ENCODE assay signal across 9 mouse cellular contexts in the genomic region with DNA sequence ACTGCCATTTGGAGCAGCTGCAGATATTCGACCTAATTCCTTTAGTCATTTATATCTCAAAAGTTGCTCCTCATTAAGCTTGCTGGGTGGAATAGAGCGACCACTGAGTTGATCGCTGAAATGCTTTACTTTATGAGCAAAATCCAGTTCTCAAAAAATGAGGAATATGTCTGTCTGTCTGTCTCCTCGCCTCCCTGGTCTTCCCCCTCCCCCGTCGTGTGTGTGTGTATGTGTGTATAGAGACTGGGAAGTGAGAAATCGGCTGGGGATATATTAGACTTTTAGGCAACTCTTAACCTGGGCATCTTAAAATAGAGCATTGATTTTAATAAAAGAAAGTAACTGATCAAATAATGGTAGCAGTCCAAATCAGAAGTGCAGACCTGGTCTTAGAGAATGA. TPM values are rescaled to one million over a fixed set of nuclear protein-coding genes. Genes with fewer than 3 reads are reported as not detected.
DNase-seq lines count a peak whose midpoint lies in the region; ATAC-seq and TF ChIP-seq lines count a peak whose summit lies in the region.
"Had no signal": no experiment of that assay in that cellular context is flagged by ENCODE, and none has a peak within 500 bp of the region (broad histone marks: within the 10 kb centered on the region; RNA-seq: fewer than 3 reads in every experiment).

No protein-coding gene starts in this region.

- ATAC-seq in forebrain, embryonic 13.5 days, result no peak
- ATAC-seq in liver, embryonic 13.5 days (ENCODE audit: low read depth), result no peak
- no peak for ATAC-seq in inflammation-experienced regulatory T-cells, adult 6 months

- H3K27ac ChIP-seq in gastrocnemius, adult 2 months, result peak overlapping the region; percentile 88
- peak overlapping the region; percentile 63 for H3K27ac ChIP-seq in forebrain, embryonic 13.5 days
- peak overlapping the region; percentile 71 for H3K27ac ChIP-seq in liver, embryonic 13.5 days

- intact Hi-C loops in gastrocnemius, adult 2 months (cut with DNase I), result no loop called here
- intact Hi-C loops in gastrocnemius, postnatal 36 days (cut with DNase I), result loop anchor here (5.0 kb wide), 1 partner anchor 92 kb away; a partner anchor contains a TSS
- intact Hi-C loops in left cerebral cortex, postnatal 36 days (cut with DNase I), result no loop called here

- peak overlapping the region; percentile 75 for H3K9ac ChIP-seq in forebrain, embryonic 13.5 days
- peak overlapping the region; percentile 75 for H3K9ac ChIP-seq in liver, embryonic 13.5 days

- TF ChIP-seq CTCF in gastrocnemius, adult 2 months (IDR thresholded peaks at IDR 0.05), result no peak
- no peak for TF ChIP-seq CTCF in C2C12 (IDR thresholded peaks at IDR 0.05; ENCODE audit: control insufficient read depth, insufficient read depth, insufficient read length)

- H3K27me3 ChIP-seq in C2C12 (ENCODE audit: control insufficient read depth, insufficient read depth, insufficient read length), result no peaks in the 10 kb centered on the region
- H3K27me3 ChIP-seq in forebrain, embryonic 13.5 days, result no peaks in the 10 kb centered on the region
- H3K27me3 ChIP-seq in liver, embryonic 13.5 days, result no peaks in the 10 kb centered on the region

- peaks cover 14% of the 10 kb centered on the region for H3K79me2 ChIP-seq in C2C12 (ENCODE audit: control insufficient read depth, insufficient read depth)

- peak overlapping the region; percentile 83 for H3K4me2 ChIP-seq in forebrain, embryonic 13.5 days
- peak overlapping the region; percentile 84 for H3K4me2 ChIP-seq in liver, embryonic 13.5 days

- H3K4me1 ChIP-seq in forebrain, embryonic 13.5 days, result peaks cover 22% of the 10 kb centered on the region
- peaks cover 40% of the 10 kb centered on the region for H3K4me1 ChIP-seq in liver, embryonic 13.5 days (replicated peaks)

- H3ac ChIP-seq in C2C12 (ENCODE audit: control insufficient read depth, insufficient read length, low read depth), result peak overlapping the region; percentile 70

- peak overlapping the region; percentile 88 for H3K4me3 ChIP-seq in gastrocnemius, adult 2 months
- H3K4me3 ChIP-seq in C2C12 (ENCODE audit: insufficient read depth, poor library complexity, severe bottlenecking), result peak overlapping the region; percentile 48
- H3K4me3 ChIP-seq in forebrain, embryonic 13.5 days, result peak overlapping the region; percentile 78
- H3K4me3 ChIP-seq in liver, embryonic 13.5 days (replicated peaks), result peak overlapping the region; percentile 75

- H3K36me3 ChIP-seq in C2C12 (ENCODE audit: control insufficient read depth, insufficient read depth), result peaks cover 39% of the 10 kb centered on the region
- H3K36me3 ChIP-seq in forebrain, embryonic 13.5 days (ENCODE audit: poor library complexity, severe bottlenecking), result peaks cover 52% of the 10 kb centered on the region
- H3K36me3 ChIP-seq in liver, embryonic 13.5 days, result peaks cover 52% of the 10 kb centered on the region

- no peaks in the 10 kb centered on the region for H3K9me3 ChIP-seq in forebrain, embryonic 13.5 days (replicated peaks)
- H3K9me3 ChIP-seq in liver, embryonic 13.5 days (replicated peaks), result no peaks in the 10 kb centered on the region

- no peak for DNase-seq in gastrocnemius, adult 2 months
- no peak for DNase-seq in gastrocnemius, postnatal 36 days
- no peak for DNase-seq in liver, embryonic 13.5 days
- DNase-seq in layer of hippocampus, postnatal 14 days (ENCODE audit: low spot score in 2 of 2), result no peak
- DNase-seq in left cerebral cortex, postnatal 36 days (ENCODE audit: low spot score in 2 of 2), result no peak

- WGBS in forebrain, embryonic 13.5 days, result 18% methylated on average over 7 of the region's 7 CpGs
- 9% methylated on average over 7 of the region's 7 CpGs for WGBS in liver, embryonic 13.5 days (ENCODE audit: insufficient replicate concordance)

- H3K79me3 ChIP-seq in C2C12 (ENCODE audit: low read depth), result peaks cover 7% of the 10 kb centered on the region

TF ChIP-seq in C2C12, 6 proteins besides CTCF, POLR2A, EP300 and RAD21:
- TF ChIP-seq USF1 (IDR thresholded peaks at IDR 0.05; ENCODE audit: low read depth), result no peak
- TF ChIP-seq MAX (IDR thresholded peaks at IDR 0.05), result no peak
- no peak for TF ChIP-seq MYOG (IDR thresholded peaks at IDR 0.05; ENCODE audit: control insufficient read depth, extremely low read depth, insufficient read length)
- no peak for TF ChIP-seq MYOD1 (IDR thresholded peaks at IDR 0.05; ENCODE audit: control insufficient read depth, insufficient read length, low read depth)
- TF ChIP-seq FOSL1 (IDR thresholded peaks at IDR 0.05; ENCODE audit: insufficient read depth, low read length, poor library complexity, severe bottlenecking), result no peak
- no peak for TF ChIP-seq CEBPB (IDR thresholded peaks at IDR 0.05; ENCODE audit: low read depth)

RNA-seq across cellular contexts. Expression of a gene that starts 0.7 kb away (rescaled TPM):
- total RNA-seq in gastrocnemius, adult 2 months (2021), result 10 to 100 TPM; 26.8 to 28.3 TPM
- 10 to 100 TPM; 26.4 to 31.1 TPM for total RNA-seq in gastrocnemius, postnatal 36 days (2021)
- polyA plus RNA-seq in C2C12 (2012; fragmentation: generic; extraction: Trizol), result 23.6 TPM
- 190 and 200 TPM in 2 replicates for polyA plus RNA-seq in forebrain, embryonic 13.5 days (2015; fragmentation: Nextera tagmentation; extraction: Ambion mirVana)
- polyA plus RNA-seq in liver, embryonic 13.5 days (2015; fragmentation: Nextera tagmentation; extraction: Ambion mirVana), result 28.6 and 31.8 TPM in 2 replicates
- 10 to 100 TPM; 62.5 to 62.6 TPM for total RNA-seq in layer of hippocampus, postnatal 14 days (2021)
- 10 to 100 TPM; 39.9 to 61.7 (median 46.2) TPM for polyA plus RNA-seq in inflammation-experienced regulatory T-cells, adult 6 months (2017; shearing (Covaris generic))
- 10 to 100 TPM; 55.2 to 63.9 TPM for total RNA-seq in left cerebral cortex, postnatal 36 days (2021)

RNA-seq across cellular contexts. Expression of a gene that starts 9.3 kb away (rescaled TPM):
- total RNA-seq in gastrocnemius, adult 2 months (2021), result 1 to 10 TPM; 2.4 to 4.5 TPM
- total RNA-seq in gastrocnemius, postnatal 36 days (2021), result 1 to 10 TPM; 2.5 to 2.7 TPM
- 0.91 TPM for polyA plus RNA-seq in C2C12 (2012; fragmentation: generic; extraction: Trizol)
- 19.1 and 20.9 TPM in 2 replicates for polyA plus RNA-seq in forebrain, embryonic 13.5 days (2015; fragmentation: Nextera tagmentation; extraction: Ambion mirVana)
- 1.6 and 2.2 TPM in 2 replicates for polyA plus RNA-seq in liver, embryonic 13.5 days (2015; fragmentation: Nextera tagmentation; extraction: Ambion mirVana)
- 1 to 10 TPM; 6.2 to 8.1 TPM for total RNA-seq in layer of hippocampus, postnatal 14 days (2021)
- 10 to 100 TPM in 2 of 3 experiments, 1 to 10 TPM in 1; 5.6 to 23.2 (median 17.7) TPM for polyA plus RNA-seq in inflammation-experienced regulatory T-cells, adult 6 months (2017; shearing (Covaris generic))
- total RNA-seq in left cerebral cortex, postnatal 36 days (2021), result 10 to 100 TPM in 1 of 2 experiments, 1 to 10 TPM in 1; 8.3 to 13.4 TPM

RNA-seq across cellular contexts. Expression of a gene that starts 27.5 kb away (rescaled TPM):
- not detected for total RNA-seq in gastrocnemius, adult 2 months (2021)
- not detected for total RNA-seq in gastrocnemius, postnatal 36 days (2021)
- not detected for polyA plus RNA-seq in C2C12 (2012; fragmentation: generic; extraction: Trizol)
- polyA plus RNA-seq in forebrain, embryonic 13.5 days (2015; fragmentation: Nextera tagmentation; extraction: Ambion mirVana), result 0.38 and 0.44 TPM in 2 replicates
- 1.6 and 2.1 TPM in 2 replicates for polyA plus RNA-seq in liver, embryonic 13.5 days (2015; fragmentation: Nextera tagmentation; extraction: Ambion mirVana)
- 1 to 10 TPM in 1 of 2 experiments, under 1 TPM in 1; 0.94 to 1.6 TPM for total RNA-seq in layer of hippocampus, postnatal 14 days (2021)
- polyA plus RNA-seq in inflammation-experienced regulatory T-cells, adult 6 months (2017; shearing (Covaris generic)), result 10 to 100 TPM; 10.4 to 19.3 (median 12.1) TPM
- under 1 TPM; 0.48 to 0.84 TPM for total RNA-seq in left cerebral cortex, postnatal 36 days (2021)

RNA-seq across cellular contexts. Expression of a gene that starts 31.3 kb away (rescaled TPM):
- 10 to 100 TPM; 24.4 to 28.0 TPM for total RNA-seq in gastrocnemius, adult 2 months (2021)
- 10 to 100 TPM; 20.3 to 22.8 TPM for total RNA-seq in gastrocnemius, postnatal 36 days (2021)
- polyA plus RNA-seq in C2C12 (2012; fragmentation: generic; extraction: Trizol), result 27.8 TPM
- 18.1 and 19.9 TPM in 2 replicates for polyA plus RNA-seq in forebrain, embryonic 13.5 days (2015; fragmentation: Nextera tagmentation; extraction: Ambion mirVana)
- polyA plus RNA-seq in liver, embryonic 13.5 days (2015; fragmentation: Nextera tagmentation; extraction: Ambion mirVana), result 3.6 and 3.8 TPM in 2 replicates
- 10 to 100 TPM; 41.9 to 49.2 TPM for total RNA-seq in layer of hippocampus, postnatal 14 days (2021)
- 1 to 10 TPM; 4.0 to 7.5 (median 4.0) TPM for polyA plus RNA-seq in inflammation-experienced regulatory T-cells, adult 6 months (2017; shearing (Covaris generic))
- total RNA-seq in left cerebral cortex, postnatal 36 days (2021), result 10 to 100 TPM; 33.3 to 52.7 TPM

RNA-seq across cellular contexts. Expression of a gene that starts 43.7 kb away (rescaled TPM):
- total RNA-seq in gastrocnemius, adult 2 months (2021), result under 1 TPM; 0.22 to 0.41 TPM
- 1 to 10 TPM in 1 of 2 experiments, under 1 TPM in 1; 0.10 to 1.3 TPM for total RNA-seq in gastrocnemius, postnatal 36 days (2021)
- polyA plus RNA-seq in C2C12 (2012; fragmentation: generic; extraction: Trizol), result 1.1 TPM
- 13.0 and 16.1 TPM in 2 replicates for polyA plus RNA-seq in forebrain, embryonic 13.5 days (2015; fragmentation: Nextera tagmentation; extraction: Ambion mirVana)
- 0.05 and 0.15 TPM in 2 replicates for polyA plus RNA-seq in liver, embryonic 13.5 days (2015; fragmentation: Nextera tagmentation; extraction: Ambion mirVana)
- total RNA-seq in layer of hippocampus, postnatal 14 days (2021), result 100 to 1,000 TPM; 119 to 120 TPM
- under 1 TPM in 2 of 3 experiments, not detected in 1; 0.46 to 0.48 TPM for polyA plus RNA-seq in inflammation-experienced regulatory T-cells, adult 6 months (2017; shearing (Covaris generic))
- total RNA-seq in left cerebral cortex, postnatal 36 days (2021), result 100 to 1,000 TPM; 179 to 184 TPM
- total RNA-seq: neutrophil, adult 5-6 weeks had no signal
